Mouse (Mus musculus): Measurements from ENCODE around the gene Tas2r135.

- no peak for TF ChIP-seq CTCF (IDR thresholded peaks at IDR 0.05; ENCODE audit: insufficient read depth, low read depth, low read length)
- no peak for TF ChIP-seq POLR2A (IDR thresholded peaks at IDR 0.05; ENCODE audit: insufficient read depth, low read depth, low read length)
These were observed 16.2 kb downstream of the Tas2r135 start for GRCm38 (mm10) chr6:42421439-42421838.

Data from olfactory bulb, adult 2 months (tissue).